Mouse (Mus musculus) cerebellum, adult 2 months (tissue): ENCODE measurements around the gene Slc35g1.

Experiments used
- CTCF ChIP-seq: fragments of 200-500 bp; IDR thresholded peaks from 2 replicates; pipeline ENCODE4 v1.5.1; 2011; ENCODE audit warnings: low read depth, mild to moderate bottlenecking, control low read depth, low read length, moderate library complexity, borderline replicate concordance; ENCODE audit not compliant: insufficient read depth
- POLR2A ChIP-seq: fragments of 200-500 bp; IDR thresholded peaks from 2 replicates; pipeline ENCODE4 v1.6.1; 2011; ENCODE audit warnings: low read length, control low read depth, borderline replicate concordance; ENCODE audit not compliant: insufficient read depth

DNA sequence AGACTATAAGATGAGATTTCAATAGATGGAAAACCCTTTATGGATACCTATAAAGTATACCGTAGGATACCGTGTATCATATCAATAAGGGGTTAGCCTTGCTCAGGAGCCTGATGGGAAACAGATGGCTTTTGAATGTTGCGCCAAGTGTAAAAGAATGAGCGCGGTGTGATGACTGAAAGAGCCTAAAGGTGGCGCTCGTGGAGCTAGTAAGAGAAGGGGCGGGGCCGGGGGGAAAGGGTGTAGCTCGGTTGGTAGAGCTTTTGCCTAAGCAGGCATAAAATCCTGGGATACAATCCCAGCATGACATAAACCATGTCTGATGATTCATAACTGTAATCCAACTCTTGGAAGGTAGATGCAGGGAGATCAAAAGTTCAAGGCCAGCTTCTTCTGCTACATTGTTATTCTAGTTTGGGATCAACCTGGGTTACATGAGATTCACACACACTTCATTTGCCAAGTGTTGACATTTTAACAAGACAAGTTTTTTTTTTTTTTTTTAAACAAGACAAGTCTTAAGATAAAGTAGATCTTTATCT lies 40.9 kb upstream of the Slc35g1 start:
- TF ChIP-seq CTCF: no peak
- no peak for TF ChIP-seq POLR2A
